Mouse (Mus musculus) C2C12 (cell line): ENCODE results near the gene Ltbp1. TPM values are rescaled to one million over a fixed set of nuclear protein-coding genes. Genes with fewer than 3 reads are reported as not detected.

ENCODE experiments used
- H3K27me3 ChIP-seq: one replicate; pipeline ENCODE4 v1.6.1; 2011; ENCODE audit not compliant: control insufficient read depth, insufficient read depth, insufficient read length
- H3K36me3 ChIP-seq: one replicate; pipeline ENCODE4 v1.6.1; 2011; ENCODE audit not compliant: control insufficient read depth, insufficient read depth
- H3K4me3 ChIP-seq: one replicate; pipeline ENCODE4 v1.5.1; 2011; ENCODE audit warnings: mild to moderate bottlenecking, control low read depth; ENCODE audit not compliant: poor library complexity, insufficient read depth, severe bottlenecking
- H3K79me2 ChIP-seq: one replicate; pipeline ENCODE4 v1.6.1; 2011; ENCODE audit not compliant: control insufficient read depth, insufficient read depth
- H3K79me3 ChIP-seq: one replicate; pipeline ENCODE4 v1.6.1; 2011; ENCODE audit warnings: low read depth, control low read depth
- H3ac ChIP-seq: one replicate; pipeline ENCODE3; 2011; ENCODE audit warnings: low read depth; ENCODE audit not compliant: control insufficient read depth, insufficient read length
- CEBPB ChIP-seq: IDR thresholded peaks from one replicate; pipeline ENCODE4 v1.6.1; 2011; ENCODE audit warnings: low read depth, mild to moderate bottlenecking, control low read depth, moderate library complexity
- CTCF ChIP-seq: IDR thresholded peaks from one replicate; pipeline ENCODE4 v1.5.1; 2011; ENCODE audit not compliant: control insufficient read depth, insufficient read depth, insufficient read length
- FOSL1 ChIP-seq: IDR thresholded peaks from one replicate; pipeline ENCODE4 v1.8.0; 2011; ENCODE audit warnings: mild to moderate bottlenecking, low read length; ENCODE audit not compliant: poor library complexity, insufficient read depth, severe bottlenecking
- MAX ChIP-seq: IDR thresholded peaks from one replicate; pipeline ENCODE4 v1.6.1; 2011; ENCODE audit warnings: mild to moderate bottlenecking, control low read depth
- MYOD1 ChIP-seq: IDR thresholded peaks from one replicate; pipeline ENCODE4 v1.6.1; 2011; ENCODE audit warnings: low read depth; ENCODE audit not compliant: control insufficient read depth, insufficient read length
- MYOG ChIP-seq: IDR thresholded peaks from one replicate; pipeline ENCODE4 v1.6.1; 2011; ENCODE audit not compliant: control insufficient read depth, insufficient read length; ENCODE audit errors: extremely low read depth
- USF1 ChIP-seq: IDR thresholded peaks from one replicate; pipeline ENCODE4 v1.6.1; 2011; ENCODE audit warnings: low read depth, mild to moderate bottlenecking, control low read depth, moderate library complexity
- polyA plus RNA-seq: library from polyadenylated mRNA; unstranded; fragments of >200 nt; fragmentation: generic; extraction: Trizol; gene quantifications from one replicate; pipeline ENCODE4 v1.2.1, GENCODE M21; 2012; ENCODE audit warnings: missing spikeins

Gene Ltbp1
- polyA plus RNA-seq, 1 experiment = 41.8 TPM

DNA sequence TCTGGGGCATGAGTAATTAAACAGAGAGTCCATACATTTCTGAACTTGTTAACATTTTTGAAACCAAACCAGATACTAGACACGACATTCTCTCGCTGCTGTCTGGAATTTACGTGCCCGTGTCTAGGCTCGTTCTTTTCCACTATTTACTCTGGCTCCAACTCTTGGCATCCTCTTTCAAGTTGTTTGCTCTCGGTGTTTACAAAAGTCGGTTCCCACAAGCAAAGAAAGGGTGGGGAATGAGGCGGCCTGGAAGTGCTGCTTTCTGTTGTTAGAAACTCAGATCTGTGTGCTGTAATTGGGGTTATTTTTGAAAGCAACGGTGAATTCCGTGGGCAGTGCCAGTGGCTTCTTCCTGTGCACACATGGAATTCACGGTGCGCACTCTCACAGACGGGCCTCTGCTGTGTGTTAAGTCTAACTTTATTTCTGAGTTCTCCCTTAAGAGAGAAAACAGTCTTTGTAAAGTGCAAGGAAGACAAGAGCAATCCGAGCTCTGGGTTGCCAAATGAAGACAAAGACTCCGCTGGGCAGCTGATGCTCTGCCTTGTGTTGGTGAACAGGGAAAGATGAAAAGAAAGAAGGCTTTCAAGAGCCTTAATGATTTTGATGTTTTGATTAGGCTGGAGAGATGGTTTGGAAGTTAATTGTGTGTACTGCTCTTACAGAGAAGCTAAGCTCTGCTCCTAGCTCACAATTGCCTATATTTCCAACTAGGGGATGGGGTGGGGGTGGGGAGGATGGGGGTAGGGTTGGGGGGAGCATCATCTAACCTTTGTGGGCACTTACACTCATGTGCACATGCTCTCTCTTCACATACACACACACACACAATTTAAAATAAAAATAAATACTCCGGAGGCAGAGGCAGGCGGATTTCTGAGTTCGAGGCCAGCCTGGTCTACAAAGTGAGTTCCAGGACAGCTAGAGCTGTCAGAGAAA, 302.0 kb downstream of the Ltbp1 start:
- peaks cover 58% of the 10 kb centered on the region for H3K36me3 ChIP-seq
- H3K4me3 ChIP-seq = no peak overlapping the region
- no peak overlapping the region for H3ac ChIP-seq
- no peak for TF ChIP-seq CEBPB
- no peak for TF ChIP-seq USF1
- TF ChIP-seq CTCF = no peak
- no peak for TF ChIP-seq MYOD1
- no peak for TF ChIP-seq FOSL1
- TF ChIP-seq MAX = no peak
- no peak for TF ChIP-seq MYOG
- H3K27me3 ChIP-seq = no peaks in the 10 kb centered on the region
- H3K79me2 ChIP-seq = no peaks in the 10 kb centered on the region
- no peaks in the 10 kb centered on the region for H3K79me3 ChIP-seq

DNA sequence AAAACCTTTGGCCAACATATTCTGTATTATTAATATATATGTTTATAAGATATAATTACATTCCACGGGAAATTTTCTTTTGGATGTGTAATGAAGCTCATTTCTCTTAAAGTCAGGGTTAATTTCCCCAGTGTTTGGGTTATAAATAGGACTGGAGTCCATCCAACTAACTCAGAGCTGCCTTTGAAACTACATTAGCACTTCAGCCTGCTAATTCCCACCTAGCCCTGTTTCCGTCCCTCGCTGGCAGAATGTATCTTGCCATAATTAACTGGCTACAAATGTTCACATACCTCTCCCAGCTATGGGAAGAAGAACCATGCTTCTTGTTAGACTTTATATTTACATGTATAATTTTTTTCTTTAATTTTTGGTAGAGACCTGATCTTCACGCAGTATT, 311.7 kb downstream of the Ltbp1 start:
- peaks cover 92% of the 10 kb centered on the region for H3K36me3 ChIP-seq
- no peak for TF ChIP-seq FOSL1
- no peak for TF ChIP-seq USF1
- no peak for TF ChIP-seq CEBPB
- no peak for TF ChIP-seq MYOG
- no peak for TF ChIP-seq MYOD1
- TF ChIP-seq MAX = no peak
- TF ChIP-seq CTCF = no peak
- no peak overlapping the region for H3ac ChIP-seq
- no peaks in the 10 kb centered on the region for H3K27me3 ChIP-seq
- no peaks in the 10 kb centered on the region for H3K79me3 ChIP-seq
- no peaks in the 10 kb centered on the region for H3K79me2 ChIP-seq
- H3K4me3 ChIP-seq = no peak overlapping the region

DNA sequence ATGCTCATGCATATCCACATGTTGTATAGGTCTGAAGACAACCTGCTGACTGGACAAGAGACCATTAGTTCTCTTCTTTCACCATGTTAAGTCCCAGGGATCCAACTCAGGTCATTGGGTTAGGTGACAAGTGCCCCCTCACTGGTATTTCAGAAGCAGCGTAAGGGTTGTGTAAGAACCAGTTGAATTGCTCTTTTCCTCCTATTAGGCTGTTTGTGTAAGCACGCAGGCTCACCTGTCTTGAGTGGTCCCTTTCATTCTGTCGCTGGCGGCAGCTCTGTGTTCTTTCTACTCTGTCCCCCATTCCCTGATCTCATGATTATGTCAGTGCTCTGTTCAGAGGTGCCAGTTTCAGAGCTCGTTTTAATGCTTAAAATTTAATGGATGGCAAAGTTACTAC, 317.9 kb downstream of the Ltbp1 start:
- Histone ChIP-seq H3K27me3 (no peaks in the 10 kb centered on the region), H3K4me3 (no peak overlapping the region), H3K36me3 (peaks cover 85% of the 10 kb centered on the region)

DNA sequence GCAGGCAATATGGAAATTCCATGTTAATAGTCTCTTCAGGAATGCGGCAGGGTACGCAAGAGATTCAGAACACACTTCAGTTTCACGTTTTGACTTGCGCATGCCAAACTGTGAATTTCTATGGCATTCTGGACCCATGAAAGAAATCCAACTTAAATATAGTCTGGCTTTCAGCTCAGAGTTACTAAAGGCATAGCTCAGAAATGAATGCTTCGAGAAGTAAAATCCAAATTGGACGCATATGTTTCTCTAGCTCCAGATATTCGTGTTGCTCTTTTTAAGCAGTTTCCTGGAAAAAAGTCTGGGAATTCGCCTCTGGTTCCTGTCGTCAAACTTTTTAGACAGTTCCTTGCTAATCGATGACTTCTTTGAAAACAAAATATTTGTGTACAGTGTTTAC, 318.4 kb downstream of the Ltbp1 start:
- no peak for TF ChIP-seq USF1
- no peak for TF ChIP-seq MYOD1
- TF ChIP-seq MAX = no peak
- no peak for TF ChIP-seq MYOG
- no peak for TF ChIP-seq FOSL1
- TF ChIP-seq CEBPB = no peak
- TF ChIP-seq CTCF = no peak
- Histone ChIP-seq H3K27me3 (no peaks in the 10 kb centered on the region), H3K79me2 (no peaks in the 10 kb centered on the region)

More for the DNA sequence above, 317.9 kb downstream of the Ltbp1 start:
- H3ac ChIP-seq = no peak overlapping the region
- no peaks in the 10 kb centered on the region for H3K79me3 ChIP-seq
- TF ChIP-seq FOSL1 (no peak), MYOG (no peak), MAX (no peak), CEBPB (no peak)
- H3K79me2 ChIP-seq = no peaks in the 10 kb centered on the region

DNA sequence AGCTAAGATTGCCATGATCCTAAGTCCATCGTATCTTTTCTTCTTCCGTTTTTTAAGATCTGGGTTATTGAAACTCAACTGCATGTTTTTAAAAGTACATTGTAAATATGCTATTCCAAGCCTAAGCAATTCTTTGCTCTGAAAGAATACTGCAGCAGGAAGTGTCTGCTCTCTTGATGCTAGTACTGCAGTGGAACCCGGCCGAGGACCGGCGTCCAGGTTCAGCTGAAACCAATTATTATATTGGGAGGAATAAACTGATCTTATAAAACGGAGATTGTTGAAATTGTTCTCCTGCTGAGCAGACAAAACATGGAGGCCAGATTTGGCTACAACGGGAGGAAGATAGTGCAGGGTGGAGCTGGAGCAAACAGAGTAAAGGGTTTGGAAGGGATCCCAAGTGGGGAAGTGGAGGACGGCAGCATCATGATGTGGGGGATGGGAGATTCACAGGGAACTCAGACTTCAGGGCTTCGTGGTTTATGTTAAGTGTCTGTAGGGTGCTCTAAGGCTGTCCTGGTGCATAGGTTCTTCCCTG, 322.8 kb downstream of the Ltbp1 start:
- no peaks in the 10 kb centered on the region for H3K79me3 ChIP-seq
- no peaks in the 10 kb centered on the region for H3K79me2 ChIP-seq
- no peaks in the 10 kb centered on the region for H3K27me3 ChIP-seq
- no peak overlapping the region for H3ac ChIP-seq
- H3K4me3 ChIP-seq = no peak overlapping the region
- TF ChIP-seq FOSL1 (no peak), USF1 (no peak), MYOD1 (no peak), CTCF (no peak), CEBPB (no peak), MAX (no peak), MYOG (no peak)
- peaks cover 79% of the 10 kb centered on the region for H3K36me3 ChIP-seq

More for the DNA sequence above, 318.4 kb downstream of the Ltbp1 start:
- Histone ChIP-seq H3K79me3 (no peaks in the 10 kb centered on the region), H3ac (no peak overlapping the region), H3K36me3 (peaks cover 84% of the 10 kb centered on the region), H3K4me3 (no peak overlapping the region)

DNA sequence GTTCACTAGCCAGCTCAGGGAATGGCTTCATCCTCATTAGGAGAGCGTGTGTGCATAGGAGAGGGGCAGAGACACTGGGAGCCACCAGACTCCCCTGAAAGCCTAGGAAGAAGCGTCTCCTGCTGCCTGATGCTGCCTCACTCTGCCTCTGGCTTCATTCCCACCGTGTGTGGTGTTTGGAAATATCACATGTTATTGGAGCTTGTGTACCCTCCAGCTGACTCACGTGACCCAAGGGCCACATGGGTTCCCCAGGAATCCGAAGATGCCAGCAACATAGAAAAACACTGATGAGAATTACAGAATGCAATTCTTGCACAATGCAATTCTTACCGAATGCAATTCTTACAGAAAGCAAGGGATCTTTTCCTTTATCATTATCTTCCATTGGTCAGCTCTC, 325.0 kb downstream of the Ltbp1 start:
- Histone ChIP-seq H3K36me3 (peaks cover 58% of the 10 kb centered on the region), H3K79me3 (no peaks in the 10 kb centered on the region), H3K27me3 (no peaks in the 10 kb centered on the region), H3K4me3 (no peak overlapping the region), H3K79me2 (no peaks in the 10 kb centered on the region), H3ac (no peak overlapping the region)
- TF ChIP-seq MAX = no peak
- no peak for TF ChIP-seq USF1
- no peak for TF ChIP-seq CTCF
- no peak for TF ChIP-seq CEBPB
- no peak for TF ChIP-seq MYOD1
- no peak for TF ChIP-seq MYOG
- TF ChIP-seq FOSL1 = no peak
